Mouse (Mus musculus) olfactory bulb, adult 2 months (tissue): ENCODE measurements around the gene Slc23a2.

Source experiments
- CTCF ChIP-seq: fragments of 200-500 bp; IDR thresholded peaks from 2 replicates; pipeline ENCODE4 v1.5.1; 2012; ENCODE audit warnings: low read depth, mild to moderate bottlenecking, low read length, moderate library complexity; ENCODE audit not compliant: insufficient read depth
- POLR2A ChIP-seq: fragments of 200-500 bp; IDR thresholded peaks from 2 replicates; pipeline ENCODE4 v1.6.1; 2012; ENCODE audit warnings: mild to moderate bottlenecking, low read depth, low read length, moderate library complexity; ENCODE audit not compliant: insufficient read depth

DNA sequence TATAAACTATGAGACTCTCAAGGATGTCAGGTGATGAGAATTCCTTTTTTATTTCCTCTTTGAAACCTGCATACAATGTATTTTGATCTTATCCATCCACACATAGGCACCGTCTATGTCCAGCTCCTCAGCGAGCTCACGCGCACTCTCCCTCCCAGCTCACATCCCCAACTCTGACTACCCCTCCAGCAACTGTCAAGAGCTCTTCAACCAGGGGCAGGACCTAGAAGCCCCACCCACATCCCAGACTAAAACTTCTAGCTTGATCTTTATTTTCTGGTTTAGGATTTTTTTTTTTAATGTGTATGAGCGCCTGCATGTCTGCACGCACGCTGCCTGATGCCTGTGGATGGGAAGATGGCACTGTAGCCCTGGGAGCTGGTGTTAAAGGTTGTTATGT is 14.9 kb downstream of the Slc23a2 start:
- TF ChIP-seq CTCF (no peak), POLR2A (no peak)
